9 mouse cellular contexts compared by ENCODE assay signal in the genomic region with DNA sequence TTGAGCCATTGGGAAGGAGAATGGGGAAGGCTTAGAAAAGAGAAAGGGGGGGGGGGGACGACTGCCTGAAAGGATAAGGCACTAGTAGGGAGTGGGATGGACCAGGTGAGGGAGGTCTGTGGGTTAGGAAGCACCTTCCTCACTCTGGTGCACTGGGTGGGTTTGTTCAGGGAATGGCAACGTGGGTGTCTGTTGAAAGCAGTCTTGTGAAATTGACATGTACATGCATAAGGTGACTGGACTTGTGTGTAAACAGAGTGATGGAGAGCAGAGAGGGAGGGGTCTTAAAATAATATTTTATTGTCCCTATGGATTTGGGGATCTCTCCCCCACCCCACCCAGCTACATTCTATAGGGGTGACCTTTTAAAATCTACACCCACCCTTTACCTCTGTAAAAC.
DNase-seq lines count a peak whose midpoint lies in the region; ATAC-seq and TF ChIP-seq lines count a peak whose summit lies in the region.
"Had no signal": no experiment of that assay in that cellular context is flagged by ENCODE, and none has a peak within 500 bp of the region (broad histone marks: within the 10 kb centered on the region; RNA-seq: fewer than 3 reads in every experiment).

No protein-coding gene starts in this region.

- no peaks in the 10 kb centered on the region for H3K9me3 ChIP-seq in lung, postnatal 0 days (ENCODE audit: low read length)
- H3K9me3 ChIP-seq in intestine, postnatal 0 days (ENCODE audit: control insufficient read depth) = no peaks in the 10 kb centered on the region
- no peaks in the 10 kb centered on the region for H3K9me3 ChIP-seq in heart, embryonic 12.5 days (replicated peaks)

- 0 out of 2 replicates have a peak, but pooled peaks cover 6% of the 10 kb centered on the region for H3K4me1 ChIP-seq in lung, postnatal 0 days (ENCODE audit: insufficient read depth, low read depth, low read length)
- H3K4me1 ChIP-seq in intestine, postnatal 0 days (replicated peaks; ENCODE audit: control insufficient read depth, insufficient read depth, low read length) = no peaks in the 10 kb centered on the region; the same call in 1 of the 2 replicates
- peaks cover 34% of the 10 kb centered on the region for H3K4me1 ChIP-seq in heart, embryonic 12.5 days (replicated peaks)

- H3K27me3 ChIP-seq in lung, postnatal 0 days (replicated peaks; ENCODE audit: insufficient read depth, low read length) = peaks cover 77% of the 10 kb centered on the region
- H3K27me3 ChIP-seq in intestine, postnatal 0 days (replicated peaks; ENCODE audit: control insufficient read depth, insufficient read depth, low read length) = peaks cover 81% of the 10 kb centered on the region
- H3K27me3 ChIP-seq in heart, embryonic 12.5 days (replicated peaks) = peaks cover 96% of the 10 kb centered on the region

- 0 out of 2 replicates have a peak overlapping the region, but pooled peaks have one; percentile 33 for H3K4me2 ChIP-seq in lung, postnatal 0 days (replicated peaks; ENCODE audit: low read depth, low read length)
- no peak overlapping the region for H3K4me2 ChIP-seq in intestine, postnatal 0 days (replicated peaks; ENCODE audit: low read depth)
- no peak overlapping the region for H3K4me2 ChIP-seq in heart, embryonic 12.5 days

- no peak for TF ChIP-seq EP300 in lung, postnatal 0 days (IDR thresholded peaks at IDR 0.05)

- no peak overlapping the region for H3K9ac ChIP-seq in lung, postnatal 0 days (replicated peaks; ENCODE audit: low read depth)
- no peak overlapping the region for H3K9ac ChIP-seq in intestine, postnatal 0 days (ENCODE audit: low read depth, low read length)
- no peak overlapping the region for H3K9ac ChIP-seq in heart, embryonic 12.5 days

- ATAC-seq in lung, postnatal 0 days = no peak
- no peak for ATAC-seq in intestine, postnatal 0 days
- no peak for ATAC-seq in heart, embryonic 12.5 days (ENCODE audit: insufficient number of reproducible peaks, low FRiP score)

- intact Hi-C loops in gastrocnemius, postnatal 14 days (cut with DNase I; ENCODE audit: low total_unique reads) = no loop called here

- H3K36me3 ChIP-seq in lung, postnatal 0 days (ENCODE audit: insufficient read depth, low read length) = no peaks in the 10 kb centered on the region
- no peaks in the 10 kb centered on the region for H3K36me3 ChIP-seq in intestine, postnatal 0 days (ENCODE audit: control insufficient read depth, insufficient read depth)
- H3K36me3 ChIP-seq in heart, embryonic 12.5 days = no peaks in the 10 kb centered on the region

- DNase-seq in cerebellum, adult 18-20 months = peak; percentile 46 to 54
- no peak for DNase-seq in cerebellum, postnatal 4 days (ENCODE audit: low spot score in 2 of 2)
- DNase-seq in lung, postnatal 0 days (ENCODE audit: low spot score) = no peak
- DNase-seq in lung, postnatal 10 days = no peak
- DNase-seq in thymus, postnatal 36 days = no peak
- DNase-seq in gastrocnemius, postnatal 14 days = no peak
- DNase-seq: spleen, adult 18-20 months had no signal

- 0% methylated on average over 2 of the region's 2 CpGs for WGBS in lung, postnatal 0 days
- 0% methylated on average over 2 of the region's 2 CpGs for WGBS in intestine, postnatal 0 days
- 0% methylated on average over 2 of the region's 2 CpGs for WGBS in heart, embryonic 12.5 days

- no peak overlapping the region for H3K4me3 ChIP-seq in lung, postnatal 0 days (ENCODE audit: low read depth, low read length)
- H3K4me3 ChIP-seq in intestine, postnatal 0 days (ENCODE audit: low read depth, low read length) = peak overlapping the region; percentile 29
- no peak overlapping the region for H3K4me3 ChIP-seq in heart, embryonic 12.5 days

- no peak overlapping the region for H3K27ac ChIP-seq in lung, postnatal 0 days (ENCODE audit: low read length)
- H3K27ac ChIP-seq in intestine, postnatal 0 days (ENCODE audit: low read depth, low read length) = no peak overlapping the region
- H3K27ac ChIP-seq in heart, embryonic 12.5 days (ENCODE audit: poor library complexity, severe bottlenecking) = no peak overlapping the region

- TF ChIP-seq CTCF in lung, postnatal 0 days (IDR thresholded peaks at IDR 0.05) = no peak
- TF ChIP-seq CTCF in intestine, postnatal 0 days (IDR thresholded peaks at IDR 0.05; ENCODE audit: low read depth) = no peak

Comparison
In these comparisons a context has a peak if more than half of its experiments do, and no peak if none do; other contexts are left out.
1. DNase-seq: peak in cerebellum, adult 18-20 months (2 of 2); none in cerebellum, postnatal 4 days (0 of 2), lung, postnatal 0 days (single experiment), lung, postnatal 10 days (single experiment), thymus, postnatal 36 days (0 of 2) and gastrocnemius, postnatal 14 days (single experiment).